Mouse (Mus musculus): ENCODE results near the gene Hs3st5.
"Not testable (repeated sequence)": the region's sequence is repeated elsewhere in the genome, so short reads cannot be mapped to it uniquely, and the experiment has no call there.

Hs3st5 gene

DNA sequence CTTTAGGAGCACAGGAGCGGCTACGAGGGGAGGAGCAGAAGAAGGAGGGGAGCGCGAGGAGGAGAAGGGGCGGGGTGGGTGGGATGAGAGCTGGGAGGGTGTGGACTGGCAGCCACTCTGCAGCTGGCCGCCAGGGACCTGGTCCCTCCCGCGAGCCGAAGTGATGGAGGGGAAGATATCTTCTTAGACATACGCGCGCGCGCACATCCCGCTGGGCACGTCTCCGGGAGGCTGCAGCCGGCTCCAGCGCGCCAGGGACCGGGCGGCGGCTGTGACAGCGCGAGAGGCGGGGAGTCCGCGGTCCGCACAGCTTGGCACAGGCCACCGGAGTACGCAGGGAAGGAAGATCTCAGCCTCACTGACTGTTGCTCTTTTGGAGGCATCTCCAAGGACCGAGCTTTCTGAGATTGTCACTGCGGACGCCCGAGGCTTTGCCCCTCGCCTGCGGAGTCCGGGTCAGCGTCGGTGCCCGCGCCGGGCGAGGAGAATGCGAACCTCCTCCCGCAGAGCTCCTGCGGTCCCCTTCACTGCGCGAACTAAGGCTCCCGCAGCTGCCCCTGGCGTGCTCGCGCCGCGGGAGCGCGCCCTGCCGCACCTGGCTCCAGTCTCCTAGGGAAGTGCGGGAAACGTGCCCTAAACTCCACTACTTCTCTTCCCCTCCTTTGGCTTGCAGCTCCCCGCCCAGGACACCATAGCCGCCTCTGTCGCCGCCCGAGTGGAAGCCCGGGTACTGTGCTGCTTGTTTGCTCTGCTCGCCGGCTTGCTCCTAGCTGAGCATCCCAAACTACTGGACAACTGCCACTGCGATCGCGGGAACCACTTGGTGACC, at the start of gene Hs3st5:
Hs3st5 (plus strand) TSS at position 88 of the 829 bp plus-strand sequence.
- no peak for DNase-seq

DNA sequence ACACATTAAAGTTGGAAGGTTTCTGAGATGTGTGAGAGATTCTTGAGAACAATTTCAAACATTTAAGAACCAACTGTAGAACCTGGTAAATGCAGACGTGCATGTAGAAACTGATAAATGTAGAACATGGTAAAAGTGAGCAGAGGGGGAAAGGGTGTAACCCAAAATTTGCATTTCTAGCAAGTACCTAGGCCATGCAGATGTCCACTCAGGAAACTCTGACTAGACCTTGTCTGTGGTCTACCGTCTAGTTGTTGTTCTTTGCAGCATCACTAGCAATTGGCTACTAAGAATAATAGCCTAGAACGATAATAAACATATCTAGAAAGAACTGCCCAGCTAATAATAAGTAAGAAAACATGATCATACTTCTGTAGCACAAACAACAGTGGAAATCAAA, 38.0 kb upstream of the Hs3st5 start:
- DNase-seq: no peak

DNA sequence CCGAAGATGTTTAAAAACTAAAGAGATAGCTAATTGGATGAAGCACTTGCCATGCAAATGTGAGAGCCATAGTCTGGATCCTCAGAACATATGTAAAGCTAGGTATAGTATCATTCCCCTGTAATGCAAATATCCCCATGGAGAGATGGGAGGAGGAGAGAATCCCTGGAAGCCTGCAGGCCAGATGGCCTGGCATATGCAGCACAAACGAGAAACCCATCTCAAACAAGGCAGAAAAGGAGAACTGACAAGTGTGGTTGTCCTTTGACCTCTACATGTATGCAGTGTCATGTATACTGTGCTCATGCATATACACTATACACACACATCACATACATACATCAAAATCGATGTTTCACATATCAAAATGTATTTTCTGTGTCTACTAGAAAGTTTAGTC, 35.5 kb upstream of the Hs3st5 start:
- DNase-seq: no peak

GRCm38 (mm10) chr10:36474834-36475233, 31.8 kb upstream of the Hs3st5 start:
- DNase-seq: no peak

DNA sequence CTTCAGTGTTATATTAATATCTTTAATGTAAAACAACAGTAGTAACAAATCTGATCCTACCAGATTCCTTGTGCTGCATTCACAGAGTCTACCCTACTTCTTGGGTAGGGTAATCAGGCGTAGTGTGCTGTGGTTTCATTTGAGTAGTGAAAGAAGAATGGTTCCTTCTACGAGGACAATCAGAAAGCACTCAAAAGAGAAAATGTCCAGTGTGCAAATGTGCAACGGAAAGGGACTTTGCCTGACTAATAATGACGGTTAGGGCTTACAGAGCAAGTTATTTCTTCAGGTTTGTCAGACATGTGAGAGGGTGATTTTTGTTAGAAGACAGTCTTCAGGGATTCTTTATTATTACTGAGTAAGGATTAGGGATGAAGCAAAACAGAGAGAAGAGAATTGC, 29.1 kb upstream of the Hs3st5 start:
- no peak for DNase-seq

- no peak for DNase-seq
These were observed 23.3 kb upstream of the Hs3st5 start for GRCm38 (mm10) chr10:36483362-36483761.

DNA sequence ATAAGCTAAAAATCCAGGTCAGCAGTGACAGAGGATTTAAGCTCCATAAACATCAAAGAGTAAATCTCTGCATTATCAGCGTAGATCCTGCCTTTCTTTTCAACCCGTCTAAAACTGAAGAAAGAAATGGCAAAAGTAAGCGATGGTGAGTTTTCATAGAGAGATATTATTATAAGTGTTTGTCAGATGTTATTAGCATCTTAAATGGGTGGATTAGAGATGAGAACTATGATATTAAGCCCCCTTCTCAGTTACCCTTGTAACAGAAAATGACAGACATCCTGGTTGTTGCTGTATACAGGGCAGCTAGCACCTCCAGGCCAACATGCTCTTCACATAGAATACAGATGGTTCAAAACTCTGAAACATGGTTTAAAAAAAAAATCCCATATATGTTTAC, 22.6 kb upstream of the Hs3st5 start:
- DNase-seq: no peak

GRCm38 (mm10) chr10:36484728-36485300, 21.8 kb upstream of the Hs3st5 start:
- no peak for DNase-seq

GRCm38 (mm10) chr10:36493566-36493965, 13.0 kb upstream of the Hs3st5 start:
- no peak for DNase-seq

DNA sequence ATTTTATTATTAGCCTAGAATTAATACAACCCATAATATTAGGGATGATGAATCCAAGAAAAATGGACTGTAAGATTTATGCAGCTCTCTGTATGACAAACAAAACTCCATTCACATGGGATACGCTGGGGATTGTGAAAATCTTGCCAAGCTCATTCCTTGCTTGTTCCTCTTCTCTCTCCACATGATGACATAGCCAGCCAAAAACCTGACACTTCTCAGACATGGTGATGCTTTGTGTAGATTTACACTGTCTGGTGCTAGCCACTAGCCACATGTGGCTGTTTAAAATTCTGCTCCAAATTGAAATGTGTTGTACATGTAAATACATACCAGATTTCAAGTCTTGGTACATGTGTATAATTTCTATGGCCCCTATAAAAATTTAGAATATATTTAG, 6.9 kb upstream of the Hs3st5 start:
- no peak for DNase-seq

GRCm38 (mm10) chr10:36506033-36506726, 434 bp upstream of the Hs3st5 start:
- DNase-seq: no peak

- DNase-seq: no peak
These were observed 899 bp downstream of the Hs3st5 start for GRCm38 (mm10) chr10:36507556-36507870.

- no peak for DNase-seq
These were observed 1.5 kb downstream of the Hs3st5 start for GRCm38 (mm10) chr10:36507991-36508546.

GRCm38 (mm10) chr10:36509477-36509876, 2.9 kb downstream of the Hs3st5 start:
- no peak for DNase-seq

DNA sequence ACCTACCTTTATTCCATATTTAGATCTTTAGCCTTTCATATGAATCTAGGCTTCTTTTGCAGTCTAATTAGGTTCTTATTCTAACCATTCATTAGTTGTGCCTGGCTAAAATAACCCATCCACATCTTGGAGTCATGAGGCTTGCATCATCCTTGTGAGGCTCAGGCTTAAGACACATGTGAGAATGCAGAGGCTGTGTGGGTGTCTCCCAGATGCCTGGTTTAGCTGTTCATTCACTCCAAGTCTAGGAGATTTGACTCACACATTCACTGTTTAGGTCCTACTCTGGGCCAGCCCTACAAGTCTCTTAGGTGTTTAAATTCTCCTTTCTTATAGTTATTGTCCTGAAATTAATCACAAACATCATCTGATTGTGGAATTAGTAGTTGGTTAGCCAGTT, 17.3 kb downstream of the Hs3st5 start:
- DNase-seq: no peak

- no peak for DNase-seq
These were observed 27.2 kb downstream of the Hs3st5 start for GRCm38 (mm10) chr10:36533633-36534335.

- DNase-seq: no peak
These were observed 40.0 kb downstream of the Hs3st5 start for GRCm38 (mm10) chr10:36546622-36547021.

DNA sequence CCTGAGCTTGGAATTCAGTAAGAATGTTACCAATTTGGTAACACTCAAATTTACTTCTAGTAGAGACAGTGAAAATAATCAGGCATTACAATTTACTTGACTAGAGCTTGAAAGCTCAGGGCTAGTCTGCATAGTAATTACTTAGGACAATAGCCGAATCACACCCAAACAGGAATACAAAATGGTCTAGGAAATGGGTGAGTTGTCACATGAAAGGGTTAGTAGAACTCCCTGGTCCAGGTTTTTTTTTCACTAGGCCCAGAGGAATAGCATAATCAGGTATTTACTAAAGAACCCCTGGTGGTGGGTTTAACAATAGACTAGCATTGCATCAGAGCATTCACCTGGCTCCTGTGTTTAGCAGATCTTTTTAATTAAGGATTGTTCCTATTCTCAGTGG, 41.1 kb downstream of the Hs3st5 start:
- DNase-seq: not testable (repeated sequence)

DNA sequence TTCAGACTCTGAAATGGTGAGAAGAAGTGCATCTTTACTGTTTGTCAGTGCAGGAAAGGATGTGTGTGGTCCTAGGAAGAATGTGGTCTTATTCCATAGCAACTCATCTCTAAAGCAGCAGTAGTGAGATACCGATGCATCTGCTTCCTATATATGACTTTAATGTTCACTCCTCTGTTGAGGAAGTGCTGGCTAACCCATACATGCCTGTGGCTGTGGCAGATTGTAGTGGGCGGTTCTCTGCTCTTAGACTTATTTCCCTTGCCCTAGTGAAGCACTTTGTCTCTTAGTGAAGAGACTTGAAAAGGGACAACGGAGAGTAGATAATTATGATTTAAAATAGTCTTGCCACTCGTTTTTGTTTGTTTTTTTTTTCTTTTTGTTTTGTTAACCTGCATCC, 47.4 kb downstream of the Hs3st5 start:
- no peak for DNase-seq

GRCm38 (mm10) chr10:36554941-36555888, 48.6 kb downstream of the Hs3st5 start:
- no peak for DNase-seq

GRCm38 (mm10) chr10:36556128-36556527, 49.5 kb downstream of the Hs3st5 start:
- DNase-seq: no peak

GRCm38 (mm10) chr10:36557673-36558072, 51.1 kb downstream of the Hs3st5 start:
- DNase-seq: no peak

Measured in kidney, adult 18-20 months (tissue).